Mouse (Mus musculus) liver, adult (tissue): ENCODE results near the gene Focad.

Experiments used
- GATA4 ChIP-seq: IDR thresholded peaks from 2 replicates; pipeline ENCODE4 v1.6.1; 2014; ENCODE audit warnings: mild to moderate bottlenecking, low read length; ENCODE audit not compliant: insufficient replicate concordance

Focad gene

GRCm38 (mm10) chr4:88236926-88237756 is 142.7 kb downstream of the Focad start:
- TF ChIP-seq GATA4, result no peak

GRCm38 (mm10) chr4:88238351-88238750 is 143.9 kb downstream of the Focad start:
- no peak for TF ChIP-seq GATA4

DNA sequence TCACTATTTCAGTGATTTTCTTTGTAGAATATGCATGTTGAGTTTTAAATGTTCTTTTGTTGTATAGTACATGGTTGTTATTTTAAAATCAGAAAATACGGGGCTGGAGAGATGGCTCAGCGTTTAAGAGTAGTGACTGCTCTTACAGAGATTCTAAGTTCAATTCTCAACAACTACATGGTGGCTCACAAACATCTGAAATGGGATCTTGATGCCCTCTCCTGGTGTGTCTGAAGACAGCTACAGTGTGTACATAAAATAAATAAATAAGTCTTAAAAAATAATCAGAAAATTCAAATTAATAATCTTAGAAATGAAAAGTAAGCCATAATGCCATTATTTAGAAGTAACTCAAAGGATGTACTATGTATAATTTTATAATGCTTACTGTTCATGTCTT is 149.4 kb downstream of the Focad start:
- TF ChIP-seq GATA4, result no peak

DNA sequence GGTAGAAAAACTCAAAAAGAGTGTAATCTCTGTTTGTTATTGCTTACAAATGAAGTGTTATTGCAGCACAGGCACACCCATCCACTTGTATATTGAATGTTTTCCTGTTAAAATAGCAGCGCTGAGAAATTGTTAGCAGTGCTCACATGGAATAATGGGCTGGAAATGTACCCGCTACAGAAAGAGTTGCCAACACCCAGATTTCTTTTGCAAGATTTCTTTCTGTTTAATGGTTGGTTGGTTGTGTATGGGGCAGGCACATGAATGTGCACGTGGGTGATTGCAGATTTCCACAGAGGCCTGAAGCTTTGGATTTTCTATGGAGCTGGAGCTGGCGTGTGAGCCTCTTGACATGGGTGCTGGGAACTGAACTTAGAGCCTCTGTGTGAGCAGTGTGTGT is 151.1 kb downstream of the Focad start:
- TF ChIP-seq GATA4, result no peak

- no peak for TF ChIP-seq GATA4
These were observed 166.9 kb downstream of the Focad start for GRCm38 (mm10) chr4:88261349-88261748.

GRCm38 (mm10) chr4:88264536-88264935 is 170.1 kb downstream of the Focad start:
- no peak for TF ChIP-seq GATA4

GRCm38 (mm10) chr4:88270408-88271067 is 176.1 kb downstream of the Focad start:
- no peak for TF ChIP-seq GATA4

DNA sequence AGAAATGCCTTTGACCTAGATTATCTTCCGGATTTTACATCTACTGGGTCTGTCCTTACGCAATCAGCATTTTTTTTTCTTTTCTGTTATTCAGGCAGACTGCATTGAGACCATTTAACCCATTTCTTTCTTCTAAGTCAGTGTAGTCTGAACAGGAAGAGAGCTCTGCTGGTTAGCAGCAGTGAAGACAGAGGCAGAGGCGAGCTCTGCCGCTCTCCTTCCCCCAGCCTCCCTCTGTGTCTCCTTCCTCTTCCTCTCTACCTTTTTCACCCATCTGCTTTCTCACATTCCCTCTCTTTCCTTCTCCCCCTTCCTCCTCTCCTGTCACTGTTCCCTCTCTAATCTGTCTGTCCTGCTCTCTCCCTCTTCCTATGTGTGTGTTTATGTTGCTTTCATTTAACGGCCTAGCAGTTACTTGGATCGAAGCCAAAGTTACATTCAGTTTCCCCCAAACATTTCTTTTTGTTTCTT is 181.2 kb downstream of the Focad start:
- no peak for TF ChIP-seq GATA4

DNA sequence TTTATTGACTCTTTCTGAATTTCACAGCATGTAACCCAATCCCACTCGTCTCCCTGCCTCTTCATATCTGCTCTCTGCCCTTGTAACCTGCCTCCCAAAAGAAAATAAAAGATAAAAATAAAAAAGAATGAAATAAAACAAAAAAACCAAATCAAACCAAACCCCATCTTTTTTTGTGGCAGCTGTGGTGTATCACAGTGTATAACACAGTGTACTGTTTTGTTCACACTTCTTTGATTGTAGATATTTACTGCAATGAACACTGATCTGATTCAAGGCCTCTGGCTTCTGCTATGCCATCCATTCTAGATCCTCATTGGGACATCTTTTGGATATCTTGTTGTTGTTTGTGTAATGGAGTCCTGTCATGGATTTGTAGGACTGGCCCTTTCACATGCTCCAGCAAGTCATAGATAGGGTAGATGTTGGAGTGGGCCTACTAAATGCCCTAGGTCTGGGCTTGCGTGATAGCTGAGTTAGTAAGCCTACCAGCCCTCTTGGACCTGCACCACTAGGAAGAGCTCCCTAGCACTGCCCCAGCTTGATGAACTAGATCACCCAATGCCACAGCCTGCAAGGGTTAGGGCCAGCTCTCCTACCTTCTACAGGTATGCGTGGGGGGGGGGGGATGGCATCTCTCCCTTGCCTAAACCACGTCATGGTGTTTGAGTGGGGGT is 181.8 kb downstream of the Focad start:
- TF ChIP-seq GATA4, result no peak

GRCm38 (mm10) chr4:88278524-88278923 is 184.1 kb downstream of the Focad start:
- no peak for TF ChIP-seq GATA4

DNA sequence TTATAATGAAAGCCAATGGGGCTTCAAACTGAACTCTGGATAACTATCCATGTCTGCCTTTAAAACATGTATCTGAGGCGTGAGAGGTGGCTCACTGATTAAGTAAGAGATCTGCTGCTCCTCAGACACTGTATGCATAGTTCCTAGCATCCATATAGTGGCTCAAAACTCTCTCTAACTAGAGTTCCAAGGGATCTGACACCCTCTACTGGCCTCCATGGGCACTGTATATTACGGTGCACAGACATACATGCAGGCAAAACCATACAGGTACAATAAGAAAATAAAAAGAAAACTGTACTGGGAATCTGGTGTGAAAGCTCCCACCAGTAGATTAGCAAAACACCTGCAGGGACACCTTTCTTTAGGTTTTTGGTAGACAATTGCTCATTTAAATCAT is 186.1 kb downstream of the Focad start:
- no peak for TF ChIP-seq GATA4

DNA sequence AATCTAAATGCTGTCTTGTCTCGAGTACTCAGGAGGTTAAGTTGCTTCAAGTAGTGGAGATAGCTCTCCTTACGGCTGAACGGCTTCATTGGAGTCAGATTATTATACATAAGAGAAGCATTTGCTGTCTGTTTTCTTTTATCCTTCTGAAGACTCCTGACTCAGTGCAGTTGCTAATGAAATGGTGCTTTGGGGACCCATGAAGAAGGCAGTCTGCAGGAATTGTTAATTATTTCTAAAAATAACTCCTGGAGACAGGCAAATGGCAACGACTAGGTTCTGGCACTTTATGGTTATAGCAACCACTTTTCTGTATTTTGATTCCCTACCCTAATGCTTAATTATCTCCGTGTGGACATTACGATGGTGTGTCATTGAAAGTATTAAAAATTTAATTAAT is 201.1 kb downstream of the Focad start:
- no peak for TF ChIP-seq GATA4

GRCm38 (mm10) chr4:88299551-88299950 is 205.1 kb downstream of the Focad start:
- no peak for TF ChIP-seq GATA4

GRCm38 (mm10) chr4:88300832-88301621 is 206.6 kb downstream of the Focad start:
- no peak for TF ChIP-seq GATA4

GRCm38 (mm10) chr4:88302291-88302690 is 207.9 kb downstream of the Focad start:
- TF ChIP-seq GATA4, result no peak
